Mouse (Mus musculus): ENCODE results near the gene Arf5. TPM values are rescaled to one million over a fixed set of nuclear protein-coding genes. Genes with fewer than 3 reads are reported as not detected.

Gene Arf5
- total and polyA plus RNA-seq, 2 experiments from 2014 or later: 412 to 456 TPM

- H3K27me3 ChIP-seq (ENCODE audit: insufficient read depth, low read length): no peaks in the 10 kb centered on the region
- H3K9ac ChIP-seq (replicated peaks; ENCODE audit: low read length, poor library complexity, severe bottlenecking): no peak overlapping the region
- no peak overlapping the region for H3K4me3 ChIP-seq (ENCODE audit: low read depth, low read length)
- no peak for TF ChIP-seq CTCF (IDR thresholded peaks at IDR 0.05)
- DNase-seq (ENCODE audit: low spot score) (no peak), ATAC-seq (ENCODE audit: low FRiP score) (no peak)
- H3K4me1 ChIP-seq (ENCODE audit: insufficient read depth, low read length): no peaks in the 10 kb centered on the region
- no peak overlapping the region for H3K27ac ChIP-seq (ENCODE audit: low read depth, low read length)
- H3K4me2 ChIP-seq (ENCODE audit: low read depth, low read length, poor library complexity, severe bottlenecking): no peak overlapping the region
- H3K36me3 ChIP-seq (ENCODE audit: insufficient read depth, low read length): peaks cover 8% of the 10 kb centered on the region
- H3K9me3 ChIP-seq (ENCODE audit: low read length): no peaks in the 10 kb centered on the region
- WGBS: 85% methylated on average over 10 of the region's 10 CpGs
These were observed 7.6 kb downstream of the Arf5 start for GRCm38 (mm10) chr6:28430795-28431537.

GRCm38 (mm10) chr6:28431538-28431855 is 8.1 kb downstream of the Arf5 start:
- no peak for TF ChIP-seq CTCF (IDR thresholded peaks at IDR 0.05)
- DNase-seq (ENCODE audit: low spot score): no peak
- Histone ChIP-seq H3K27ac (ENCODE audit: low read depth, low read length) (no peak overlapping the region), H3K9me3 (ENCODE audit: low read length) (no peaks in the 10 kb centered on the region), H3K36me3 (ENCODE audit: insufficient read depth, low read length) (peaks cover 3% of the 10 kb centered on the region; the same call in 1 of the 2 replicates), H3K4me1 (ENCODE audit: insufficient read depth, low read length) (no peaks in the 10 kb centered on the region), H3K27me3 (ENCODE audit: insufficient read depth, low read length) (no peaks in the 10 kb centered on the region), H3K9ac (replicated peaks; ENCODE audit: low read length, poor library complexity, severe bottlenecking) (no peak overlapping the region), H3K4me2 (ENCODE audit: low read depth, low read length, poor library complexity, severe bottlenecking) (no peak overlapping the region), H3K4me3 (ENCODE audit: low read depth, low read length) (no peak overlapping the region)
- no peak for ATAC-seq (ENCODE audit: low FRiP score)
- WGBS: 81% methylated on average over 6 of the region's 6 CpGs

GRCm38 (mm10) chr6:28447937-28448336 is 24.6 kb downstream of the Arf5 start:
- Histone ChIP-seq H3K4me3 (ENCODE audit: low read depth, low read length) (no peak overlapping the region), H3K9me3 (ENCODE audit: low read length) (no peaks in the 10 kb centered on the region), H3K36me3 (ENCODE audit: insufficient read depth, low read length) (no peaks in the 10 kb centered on the region), H3K4me1 (ENCODE audit: insufficient read depth, low read length) (no peaks in the 10 kb centered on the region), H3K27me3 (ENCODE audit: insufficient read depth, low read length) (peaks cover 25% of the 10 kb centered on the region), H3K27ac (ENCODE audit: low read depth, low read length) (no peak overlapping the region), H3K4me2 (ENCODE audit: low read depth, low read length, poor library complexity, severe bottlenecking) (no peak overlapping the region), H3K9ac (replicated peaks; ENCODE audit: low read length, poor library complexity, severe bottlenecking) (no peak overlapping the region)
- TF ChIP-seq CTCF (IDR thresholded peaks at IDR 0.05): no peak
- 67% methylated on average over 7 of the region's 7 CpGs for WGBS
- ATAC-seq (ENCODE audit: low FRiP score) (no peak), DNase-seq (ENCODE audit: low spot score) (peak; percentile 13)

- Histone ChIP-seq H3K4me1 (ENCODE audit: insufficient read depth, low read length) (no peaks in the 10 kb centered on the region), H3K36me3 (ENCODE audit: insufficient read depth, low read length) (no peaks in the 10 kb centered on the region), H3K4me3 (ENCODE audit: low read depth, low read length) (no peak within 1 kb of the TSS), H3K9ac (replicated peaks; ENCODE audit: low read length, poor library complexity, severe bottlenecking) (no peak within 1 kb of the TSS), H3K4me2 (ENCODE audit: low read depth, low read length, poor library complexity, severe bottlenecking) (no peak within 1 kb of the TSS), H3K9me3 (ENCODE audit: low read length) (no peaks in the 10 kb centered on the region), H3K27me3 (ENCODE audit: insufficient read depth, low read length) (peaks cover 29% of the 10 kb centered on the region), H3K27ac (ENCODE audit: low read depth, low read length) (no peak within 1 kb of the TSS)
- no peak for TF ChIP-seq CTCF (IDR thresholded peaks at IDR 0.05)
- WGBS: 93% methylated on average over 2 of the region's 2 CpGs
- ATAC-seq (ENCODE audit: low FRiP score): no peak
- no peak for DNase-seq (ENCODE audit: low spot score)
These were observed 25.9 kb downstream of the Arf5 start, which contains the start of gene Pax4 for GRCm38 (mm10) chr6:28449253-28449652. Pax4 (minus strand) TSS chr6:28449353.

- no peak for TF ChIP-seq CTCF (IDR thresholded peaks at IDR 0.05)
- ATAC-seq (ENCODE audit: low FRiP score) (no peak), DNase-seq (ENCODE audit: low spot score) (no peak)
- H3K4me1 ChIP-seq (ENCODE audit: insufficient read depth, low read length): no peaks in the 10 kb centered on the region
- H3K4me3 ChIP-seq (ENCODE audit: low read depth, low read length): no peak overlapping the region
- H3K27me3 ChIP-seq (ENCODE audit: insufficient read depth, low read length): peaks cover 29% of the 10 kb centered on the region
- H3K36me3 ChIP-seq (ENCODE audit: insufficient read depth, low read length): no peaks in the 10 kb centered on the region
- H3K9me3 ChIP-seq (ENCODE audit: low read length): no peaks in the 10 kb centered on the region
- 23% methylated on average over 5 of the region's 5 CpGs for WGBS
- no peak overlapping the region for H3K9ac ChIP-seq (replicated peaks; ENCODE audit: low read length, poor library complexity, severe bottlenecking)
- no peak overlapping the region for H3K27ac ChIP-seq (ENCODE audit: low read depth, low read length)
- H3K4me2 ChIP-seq (ENCODE audit: low read depth, low read length, poor library complexity, severe bottlenecking): no peak overlapping the region
These were observed 27.1 kb downstream of the Arf5 start for GRCm38 (mm10) chr6:28450481-28450880.

GRCm38 (mm10) chr6:28450977-28451376 is 27.6 kb downstream of the Arf5 start:
- peaks cover 29% of the 10 kb centered on the region for H3K27me3 ChIP-seq (ENCODE audit: insufficient read depth, low read length)
- no peak for TF ChIP-seq CTCF (IDR thresholded peaks at IDR 0.05)
- H3K36me3 ChIP-seq (ENCODE audit: insufficient read depth, low read length): no peaks in the 10 kb centered on the region
- no peak overlapping the region for H3K27ac ChIP-seq (ENCODE audit: low read depth, low read length)
- H3K4me3 ChIP-seq (ENCODE audit: low read depth, low read length): no peak overlapping the region
- no peaks in the 10 kb centered on the region for H3K4me1 ChIP-seq (ENCODE audit: insufficient read depth, low read length)
- no peak overlapping the region for H3K4me2 ChIP-seq (ENCODE audit: low read depth, low read length, poor library complexity, severe bottlenecking)
- no peak overlapping the region for H3K9ac ChIP-seq (replicated peaks; ENCODE audit: low read length, poor library complexity, severe bottlenecking)
- WGBS: 3% methylated on average over 12 of the region's 12 CpGs
- ATAC-seq (ENCODE audit: low FRiP score): no peak
- no peaks in the 10 kb centered on the region for H3K9me3 ChIP-seq (ENCODE audit: low read length)
- DNase-seq (ENCODE audit: low spot score): no peak
